Mouse (Mus musculus): ENCODE results near the gene Thada.
"Not testable (repeated sequence)": the region's sequence is repeated elsewhere in the genome, so short reads cannot be mapped to it uniquely, and the experiment has no call there.

Thada gene

GRCm38 (mm10) chr17:84188374-84188961 is 277.5 kb downstream of the Thada start:
- peak; percentile 61 to 70 for DNase-seq (ENCODE audit: low read depth in 2 of 2, low spot score in 2 of 2)

GRCm38 (mm10) chr17:84187727-84188373 is 278.2 kb downstream of the Thada start, which contains the start of gene Zfp36l2:
TSS of gene Zfp36l2 (minus strand) at chr17:84187947.
- peak; percentile 84 to 87 for DNase-seq (ENCODE audit: low read depth in 2 of 2, low spot score in 2 of 2)

GRCm38 (mm10) chr17:84187264-84187663 is 278.7 kb downstream of the Thada start:
- DNase-seq (ENCODE audit: low read depth in 2 of 2, low spot score in 2 of 2): not testable (repeated sequence)

- peak; percentile 65 to 72 for DNase-seq (ENCODE audit: low read depth in 2 of 2, low spot score in 2 of 2)
These were observed 279.4 kb downstream of the Thada start for GRCm38 (mm10) chr17:84186451-84187202.

- peak; percentile 80 to 83 for DNase-seq (ENCODE audit: low read depth in 2 of 2, low spot score in 2 of 2)
These were observed 280.2 kb downstream of the Thada start for GRCm38 (mm10) chr17:84185581-84186450.

GRCm38 (mm10) chr17:84185011-84185411 is 281.0 kb downstream of the Thada start:
- peak; percentile 37 to 54 for DNase-seq (ENCODE audit: low read depth in 2 of 2, low spot score in 2 of 2)

- peak; percentile 36 to 53 for DNase-seq (ENCODE audit: low read depth in 2 of 2, low spot score in 2 of 2)
These were observed 282.7 kb downstream of the Thada start for GRCm38 (mm10) chr17:84183291-84183781.

GRCm38 (mm10) chr17:84182311-84183271 is 283.4 kb downstream of the Thada start:
- DNase-seq (ENCODE audit: low read depth in 2 of 2, low spot score in 2 of 2): peak in 1 of 2 experiments; percentile 27

GRCm38 (mm10) chr17:84181502-84182310 is 284.3 kb downstream of the Thada start:
- peak; percentile 55 to 59 for DNase-seq (ENCODE audit: low read depth in 2 of 2, low spot score in 2 of 2)

- DNase-seq (ENCODE audit: low read depth in 2 of 2, low spot score in 2 of 2): peak; percentile 81 to 87
These were observed 285.1 kb downstream of the Thada start for GRCm38 (mm10) chr17:84180715-84181501.

- no peak for DNase-seq (ENCODE audit: low read depth in 2 of 2, low spot score in 2 of 2)
These were observed 286.0 kb downstream of the Thada start for GRCm38 (mm10) chr17:84179973-84180365.

GRCm38 (mm10) chr17:84179026-84179972 is 286.7 kb downstream of the Thada start:
- no peak for DNase-seq (ENCODE audit: low read depth in 2 of 2, low spot score in 2 of 2)

- no peak for DNase-seq (ENCODE audit: low read depth in 2 of 2, low spot score in 2 of 2)
These were observed 288.5 kb downstream of the Thada start for GRCm38 (mm10) chr17:84177481-84177880.

- DNase-seq (ENCODE audit: low read depth in 2 of 2, low spot score in 2 of 2): no peak
These were observed 289.6 kb downstream of the Thada start for GRCm38 (mm10) chr17:84176446-84176845.

GRCm38 (mm10) chr17:84175196-84175595 is 290.8 kb downstream of the Thada start:
- DNase-seq (ENCODE audit: low read depth in 2 of 2, low spot score in 2 of 2): no peak

- no peak for DNase-seq (ENCODE audit: low read depth in 2 of 2, low spot score in 2 of 2)
These were observed 298.6 kb downstream of the Thada start for GRCm38 (mm10) chr17:84167377-84167776.

All from CD8-positive naive resting alpha-beta T cell, adult 2 months (primary cell).